Mouse (Mus musculus) stomach, postnatal 0 days (tissue): Measurements from ENCODE around the gene Smg6. TPM values are rescaled to one million over a fixed set of nuclear protein-coding genes. Genes with fewer than 3 reads are reported as not detected.

Experiments
- ATAC-seq: fragments of 200-750 bp; cut with Nextera tagmentation; 2 replicates; pipeline ENCODE4 v1.8.0; 2017; ENCODE audit not compliant: low FRiP score, low TSS enrichment
- DNase-seq: peaks from one replicate; pipeline ENCODE4 v3.0.0-alpha.2; 2016; ENCODE audit warnings: low spot score
- H3K27ac ChIP-seq: fragments of 300-500 bp; sonication (generic); replicated peaks from 2 replicates; pipeline ENCODE4 v1.5.1; 2014; ENCODE audit warnings: mild to moderate bottlenecking, control low read depth
- H3K27me3 ChIP-seq: fragments of 300-500 bp; sonication (generic); 2 replicates; pipeline ENCODE4 v1.6.1; 2014; ENCODE audit warnings: low read length; ENCODE audit not compliant: control insufficient read depth, insufficient read depth
- H3K36me3 ChIP-seq: fragments of 300-500 bp; sonication (generic); 2 replicates; pipeline ENCODE4 v1.6.1; 2014; ENCODE audit warnings: low read length, mixed read lengths; ENCODE audit not compliant: control insufficient read depth, insufficient read depth
- H3K4me1 ChIP-seq: fragments of 300-500 bp; sonication (generic); replicated peaks from 2 replicates; pipeline ENCODE4 v1.6.1; 2014; ENCODE audit warnings: antibody characterized with exemption; ENCODE audit not compliant: control insufficient read depth, insufficient read depth
- H3K4me2 ChIP-seq: fragments of 300-500 bp; sonication (generic); replicated peaks from 2 replicates; pipeline ENCODE4 v1.6.1; 2014; ENCODE audit warnings: low read depth, mild to moderate bottlenecking, control low read depth, moderate library complexity
- H3K4me3 ChIP-seq: fragments of 300-500 bp; sonication (generic); 2 replicates; pipeline ENCODE4 v1.5.1; 2014; ENCODE audit warnings: low read depth, low read length, control low read depth
- H3K9ac ChIP-seq: fragments of 300-500 bp; sonication (generic); 2 replicates; pipeline ENCODE4 v1.6.1; 2014; ENCODE audit warnings: mild to moderate bottlenecking, low read length, control low read depth, mixed read lengths
- H3K9me3 ChIP-seq: fragments of 300-500 bp; sonication (generic); 2 replicates; pipeline ENCODE4 v1.6.1; 2016; ENCODE audit warnings: low read length; ENCODE audit not compliant: control insufficient read depth
- CTCF ChIP-seq: IDR thresholded peaks from 2 replicates; pipeline ENCODE4 v1.5.1; 2016; ENCODE audit warnings: antibody characterized with exemption, low read depth, mild to moderate bottlenecking, moderate library complexity
- EP300 ChIP-seq: optimal IDR thresholded peaks from 2 replicates; pipeline ENCODE3; 2016; ENCODE audit warnings: antibody characterized with exemption
- WGBS: fragments of 180-500 bp; shearing (Covaris S2); extraction: QIAGEN DNeasy Blood & Tissue Kit; methylation state at CpG from one replicate; pipeline ENCODE4 v1.1.7; 2014; 5-methylcytosine and 5-hydroxymethylcytosine counted together
- polyA plus RNA-seq: library from polyadenylated mRNA; unstranded; fragments of >200 nt; fragmentation: Nextera tagmentation; extraction: Ambion mirVana; gene quantifications from 2 replicates; pipeline ENCODE4 v1.2.1, GENCODE M21; 2015

The Smg6 gene
- polyA plus RNA-seq, 1 experiment from 2014 or later = 6.1 TPM

GRCm38 (mm10) chr11:75034104-75034503 lies 108.5 kb downstream of the Smg6 start:
- Histone ChIP-seq H3K4me3 (no peak overlapping the region), H3K27ac (0 out of 2 replicates have a peak overlapping the region, but pooled peaks have one; percentile 63), H3K36me3 (no peaks in the 10 kb centered on the region), H3K9ac (no peak overlapping the region), H3K4me1 (no peaks in the 10 kb centered on the region; the same call in 1 of the 2 replicates), H3K27me3 (no peaks in the 10 kb centered on the region), H3K4me2 (no peak overlapping the region), H3K9me3 (no peaks in the 10 kb centered on the region)
- DNase-seq = no peak
- no peak for TF ChIP-seq EP300
- TF ChIP-seq CTCF = no peak
- ATAC-seq = no peak; the same call in 1 of the 2 replicates
- WGBS = 41% methylated on average over 3 of the region's 3 CpGs

- 52% methylated on average over 3 of the region's 3 CpGs for WGBS
- no peak for DNase-seq
- no peak for ATAC-seq
Observed at GRCm38 (mm10) chr11:75044333-75044732, 118.7 kb downstream of the Smg6 start.

GRCm38 (mm10) chr11:75045822-75046221 lies 120.2 kb downstream of the Smg6 start:
- H3K4me3 ChIP-seq = no peak overlapping the region
- 79% methylated on average over 4 of the region's 4 CpGs for WGBS
- peaks cover 11% of the 10 kb centered on the region for H3K36me3 ChIP-seq
- no peaks in the 10 kb centered on the region for H3K9me3 ChIP-seq
- H3K9ac ChIP-seq = no peak overlapping the region
- H3K27ac ChIP-seq = peak overlapping the region; percentile 73; the same call in 1 of the 2 replicates
- TF ChIP-seq CTCF (no peak), EP300 (no peak)
- H3K4me2 ChIP-seq = no peak overlapping the region
- ATAC-seq (no peak), DNase-seq (no peak)
- no peaks in the 10 kb centered on the region for H3K27me3 ChIP-seq
- peaks cover 11% of the 10 kb centered on the region for H3K4me1 ChIP-seq

More at GRCm38 (mm10) chr11:75044333-75044732, 118.7 kb downstream of the Smg6 start:
- H3K9me3 ChIP-seq = no peaks in the 10 kb centered on the region
- H3K9ac ChIP-seq = no peak overlapping the region
- H3K4me2 ChIP-seq = no peak overlapping the region
- no peak for TF ChIP-seq EP300
- no peak for TF ChIP-seq CTCF
- peak overlapping the region; percentile 49; the same call in 1 of the 2 replicates for H3K27ac ChIP-seq
- peaks cover 9% of the 10 kb centered on the region for H3K4me1 ChIP-seq
- no peak overlapping the region for H3K4me3 ChIP-seq
- peaks cover 11% of the 10 kb centered on the region for H3K36me3 ChIP-seq
- no peaks in the 10 kb centered on the region for H3K27me3 ChIP-seq

- DNase-seq = no peak
- H3K4me2 ChIP-seq = no peak overlapping the region
- H3K4me1 ChIP-seq = peaks cover 13% of the 10 kb centered on the region
- no peak overlapping the region for H3K4me3 ChIP-seq
- TF ChIP-seq EP300 (no peak), CTCF (no peak)
- H3K36me3 ChIP-seq = peaks cover 8% of the 10 kb centered on the region
- H3K27me3 ChIP-seq = no peaks in the 10 kb centered on the region
- H3K27ac ChIP-seq = peak overlapping the region; percentile 73
- H3K9me3 ChIP-seq = no peaks in the 10 kb centered on the region
- 49% methylated on average over 3 of the region's 3 CpGs for WGBS
- no peak overlapping the region for H3K9ac ChIP-seq
- ATAC-seq = 0 out of 2 replicates have a peak, but pooled peaks have one; percentile 3
Observed at GRCm38 (mm10) chr11:75046638-75047037, 121.0 kb downstream of the Smg6 start.

DNA sequence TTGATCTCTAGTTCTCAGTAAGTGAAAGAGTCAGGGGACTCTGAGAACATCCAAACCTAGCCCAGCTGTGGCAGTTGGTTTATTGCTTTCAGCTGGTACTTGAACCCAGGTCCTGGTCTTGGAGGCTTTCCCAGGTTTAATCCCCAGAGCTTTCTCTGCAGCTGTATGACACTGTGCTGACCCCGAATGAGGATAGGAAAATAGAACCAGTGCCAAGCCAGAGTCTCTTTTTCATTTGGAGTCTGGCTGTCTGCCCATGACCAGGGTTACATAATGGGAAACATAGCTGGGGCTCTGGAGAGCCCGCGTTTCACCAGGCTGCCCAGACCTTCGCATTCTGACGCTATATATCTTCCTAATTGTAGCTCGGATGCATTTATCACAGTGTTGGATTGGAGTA lies 121.4 kb downstream of the Smg6 start:
- Histone ChIP-seq H3K4me2 (no peak overlapping the region), H3K36me3 (peaks cover 4% of the 10 kb centered on the region; the same call in 1 of the 2 replicates), H3K27me3 (no peaks in the 10 kb centered on the region), H3K9me3 (no peaks in the 10 kb centered on the region), H3K9ac (no peak overlapping the region), H3K4me3 (no peak overlapping the region), H3K4me1 (peaks cover 13% of the 10 kb centered on the region), H3K27ac (peak overlapping the region; percentile 73)
- DNase-seq = peak; percentile 49
- 27% methylated on average over 6 of the region's 6 CpGs for WGBS
- TF ChIP-seq EP300 = peak; percentile 86
- no peak for TF ChIP-seq CTCF
- peak; percentile 62; the same call in 1 of the 2 replicates for ATAC-seq

GRCm38 (mm10) chr11:75047736-75048407 lies 122.2 kb downstream of the Smg6 start:
- no peak for TF ChIP-seq EP300
- no peak for TF ChIP-seq CTCF
- no peak for DNase-seq
- Histone ChIP-seq H3K27me3 (no peaks in the 10 kb centered on the region), H3K4me1 (peaks cover 13% of the 10 kb centered on the region), H3K4me2 (no peak overlapping the region), H3K36me3 (no peaks in the 10 kb centered on the region), H3K27ac (peak overlapping the region; percentile 74), H3K4me3 (no peak overlapping the region), H3K9me3 (no peaks in the 10 kb centered on the region), H3K9ac (no peak overlapping the region)
- 62% methylated on average over 7 of the region's 7 CpGs for WGBS
- ATAC-seq = no peak
